Mouse (Mus musculus) fibroblast of lung, adult 2 months (primary cell): ENCODE results near the gene Srebf2.

ENCODE experiments used
- DNase-seq: peaks from one replicate; pipeline ENCODE4 v3.0.0-alpha.2; 2011; ENCODE audit warnings: low read depth

Gene Srebf2

GRCm38 (mm10) chr15:82183596-82183995 lies 36.6 kb downstream of the Srebf2 start:
- no peak for DNase-seq

- no peak for DNase-seq
These were observed 37.2 kb downstream of the Srebf2 start for GRCm38 (mm10) chr15:82184183-82184582.

GRCm38 (mm10) chr15:82184656-82185055 lies 37.7 kb downstream of the Srebf2 start:
- DNase-seq: no peak

GRCm38 (mm10) chr15:82185062-82185783 lies 38.2 kb downstream of the Srebf2 start:
- no peak for DNase-seq

GRCm38 (mm10) chr15:82186131-82186530 lies 39.1 kb downstream of the Srebf2 start:
- no peak for DNase-seq

- DNase-seq: no peak
These were observed 40.0 kb downstream of the Srebf2 start for GRCm38 (mm10) chr15:82186931-82187330.

GRCm38 (mm10) chr15:82187401-82187800 lies 40.4 kb downstream of the Srebf2 start:
- DNase-seq: no peak

- no peak for DNase-seq
These were observed 40.9 kb downstream of the Srebf2 start for GRCm38 (mm10) chr15:82187924-82188323.

GRCm38 (mm10) chr15:82188481-82189240 lies 41.7 kb downstream of the Srebf2 start:
- DNase-seq: peak; percentile 19

GRCm38 (mm10) chr15:82192617-82193016 lies 45.6 kb downstream of the Srebf2 start:
- DNase-seq: no peak

GRCm38 (mm10) chr15:82196300-82196699 lies 49.3 kb downstream of the Srebf2 start:
- no peak for DNase-seq

GRCm38 (mm10) chr15:82197246-82197750 lies 50.3 kb downstream of the Srebf2 start:
- no peak for DNase-seq

- no peak for DNase-seq
These were observed 51.0 kb downstream of the Srebf2 start for GRCm38 (mm10) chr15:82197937-82198336.

GRCm38 (mm10) chr15:82198342-82198741 lies 51.4 kb downstream of the Srebf2 start:
- DNase-seq: no peak

- DNase-seq: no peak
These were observed 52.6 kb downstream of the Srebf2 start for GRCm38 (mm10) chr15:82199546-82199945.

GRCm38 (mm10) chr15:82202086-82202485 lies 55.1 kb downstream of the Srebf2 start:
- no peak for DNase-seq

- no peak for DNase-seq
These were observed 56.1 kb downstream of the Srebf2 start for GRCm38 (mm10) chr15:82203090-82203489.

- DNase-seq: no peak
These were observed 56.8 kb downstream of the Srebf2 start for GRCm38 (mm10) chr15:82203611-82204351.

GRCm38 (mm10) chr15:82204680-82205371 lies 57.8 kb downstream of the Srebf2 start:
- DNase-seq: no peak

- DNase-seq: peak; percentile 59
These were observed 59.6 kb downstream of the Srebf2 start for GRCm38 (mm10) chr15:82206365-82207104.

- no peak for DNase-seq
These were observed 60.1 kb downstream of the Srebf2 start for GRCm38 (mm10) chr15:82207105-82207459.
